Mouse (Mus musculus) neural tube, embryonic 15.5 days (tissue): ENCODE results near the gene Lmo1. TPM values are rescaled to one million over a fixed set of nuclear protein-coding genes. Genes with fewer than 3 reads are reported as not detected.
A peak's percentile ranks its signal among the peaks of the same experiment; 100 is the strongest.

Experiments used
- ATAC-seq: fragments of 200-750 bp; cut with Nextera tagmentation; 2 replicates; pipeline ENCODE4 v1.8.0; 2017; ENCODE audit warnings: mild to moderate bottlenecking, moderate TSS enrichment, moderate library complexity; ENCODE audit not compliant: low FRiP score
- H3K27ac ChIP-seq: fragments of 300-500 bp; sonication (generic); replicated peaks from 2 replicates; pipeline ENCODE4 v1.5.1; 2015; ENCODE audit warnings: mild to moderate bottlenecking, inconsistent platforms
- H3K27me3 ChIP-seq: fragments of 300-500 bp; sonication (generic); replicated peaks from 2 replicates; pipeline ENCODE4 v1.6.1; 2015; ENCODE audit warnings: inconsistent platforms
- H3K36me3 ChIP-seq: fragments of 300-500 bp; sonication (generic); 2 replicates; pipeline ENCODE4 v1.6.1; 2015; ENCODE audit warnings: inconsistent platforms
- H3K4me1 ChIP-seq: fragments of 300-500 bp; sonication (generic); 2 replicates; pipeline ENCODE4 v1.6.1; 2015; ENCODE audit warnings: inconsistent platforms
- H3K4me2 ChIP-seq: fragments of 300-500 bp; sonication (generic); 2 replicates; pipeline ENCODE4 v1.6.1; 2015; ENCODE audit warnings: inconsistent platforms, mild to moderate bottlenecking, moderate library complexity
- H3K4me3 ChIP-seq: fragments of 300-500 bp; sonication (generic); replicated peaks from 2 replicates; pipeline ENCODE4 v1.5.1; 2015; ENCODE audit warnings: mild to moderate bottlenecking, inconsistent platforms
- H3K9ac ChIP-seq: fragments of 300-500 bp; sonication (generic); replicated peaks from 2 replicates; pipeline ENCODE4 v1.6.1; 2015; ENCODE audit warnings: mild to moderate bottlenecking, inconsistent platforms
- H3K9me3 ChIP-seq: fragments of 300-500 bp; sonication (generic); replicated peaks from 2 replicates; pipeline ENCODE4 v1.6.1; 2016; ENCODE audit warnings: inconsistent platforms
- WGBS: fragments of 180-500 bp; shearing (Covaris S2); methylation state at CpG from one replicate; pipeline ENCODE4 v1.1.7; 2015; ENCODE audit warnings: mixed read lengths; 5-methylcytosine and 5-hydroxymethylcytosine counted together
- polyA plus RNA-seq: library from polyadenylated mRNA; unstranded; fragments of >200 nt; fragmentation: Nextera tagmentation; extraction: Ambion mirVana; gene quantifications from 2 replicates; pipeline ENCODE4 v1.2.1, GENCODE M21; 2015

Lmo1 gene
- polyA plus RNA-seq: 26.9 and 37.1 TPM in 2 replicates

DNA sequence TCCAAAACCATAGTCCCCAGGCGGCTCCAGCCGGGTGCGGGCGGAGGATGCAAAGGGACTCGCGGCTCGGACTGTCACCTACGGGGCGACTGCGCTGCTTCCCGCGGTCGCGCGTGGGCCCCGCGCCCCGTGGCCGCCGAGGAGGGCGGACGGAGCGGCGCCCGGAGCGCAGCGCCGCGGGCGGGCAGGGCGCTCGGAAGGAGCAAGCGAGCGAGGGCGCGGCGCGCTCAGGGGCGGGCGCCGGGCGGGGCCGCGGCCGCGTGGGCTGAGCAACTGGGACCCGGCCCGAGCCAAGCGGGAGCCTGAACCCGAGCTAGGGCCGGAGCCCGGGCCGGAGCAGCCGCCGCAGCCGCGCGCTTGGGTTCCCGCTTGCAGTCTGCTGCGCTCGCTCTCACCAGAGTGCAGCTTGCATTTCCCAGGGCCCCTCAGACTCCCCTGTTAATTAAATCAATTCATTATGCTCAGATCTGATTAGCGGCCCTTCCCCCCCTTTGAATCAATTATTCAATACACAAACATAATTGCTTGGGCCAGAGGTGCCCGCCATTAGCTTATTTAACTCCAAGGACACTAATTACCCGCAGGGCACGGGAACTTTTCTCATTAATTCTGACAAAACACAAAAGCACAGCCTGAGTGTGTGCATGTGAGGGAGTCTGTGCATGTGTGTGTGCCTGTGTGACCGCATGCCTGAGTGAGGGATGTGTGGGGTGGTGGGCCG is at the start of gene Lmo1:
Gene Lmo1 (minus strand): TSS at position 259 of the 721 bp plus-strand sequence.
- Histone ChIP-seq H3K36me3 (no peaks in the 10 kb centered on the region), H3K4me2 (peak within 1 kb of the TSS; percentile 99), H3K9ac (peak within 1 kb of the TSS; percentile 64), H3K27me3 (peaks cover 66% of the 10 kb centered on the region), H3K4me1 (peaks cover 29% of the 10 kb centered on the region), H3K27ac (0 out of 2 replicates have a peak within 1 kb of the TSS, but pooled peaks have one; percentile 48), H3K4me3 (peak within 1 kb of the TSS; percentile 61), H3K9me3 (no peaks in the 10 kb centered on the region)
- peak; percentile 53; the same call in 1 of the 2 replicates for ATAC-seq
- under 1% methylated on average over 46 of the region's 67 CpGs for WGBS

DNA sequence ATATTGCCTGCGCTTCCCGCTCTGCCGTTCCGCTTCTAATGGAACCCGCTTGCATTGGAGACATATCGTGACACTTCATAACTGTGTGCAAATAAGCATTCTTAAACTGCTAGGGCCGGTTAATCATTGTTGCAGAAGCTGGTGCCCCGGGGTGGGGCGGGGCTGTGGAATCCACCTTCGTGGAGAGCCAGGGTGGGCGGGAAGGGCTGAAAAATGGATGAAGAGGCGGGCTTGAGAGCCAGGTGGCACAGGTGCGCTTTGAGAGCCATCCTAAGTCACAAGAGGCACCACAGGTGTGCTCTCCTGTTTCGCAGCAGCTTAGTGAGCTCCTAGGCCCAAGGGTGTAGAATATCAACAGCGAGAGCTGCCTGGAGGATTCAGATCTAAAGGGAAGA is 46.7 kb upstream of the Lmo1 start:
- Histone ChIP-seq H3K9me3 (no peaks in the 10 kb centered on the region), H3K4me3 (no peak overlapping the region), H3K4me1 (peaks cover 30% of the 10 kb centered on the region), H3K9ac (no peak overlapping the region), H3K27ac (no peak overlapping the region; the same call in none of the 2 replicates), H3K27me3 (peaks cover 10% of the 10 kb centered on the region; the same call in 1 of the 2 replicates), H3K36me3 (no peaks in the 10 kb centered on the region), H3K4me2 (no peak overlapping the region)
- ATAC-seq: peak; percentile 3; the same call in 1 of the 2 replicates
- 60% methylated on average over 15 of the region's 15 CpGs for WGBS

GRCm38 (mm10) chr7:109220766-109221715 is 46.0 kb upstream of the Lmo1 start:
- Histone ChIP-seq H3K9ac (no peak overlapping the region), H3K27ac (peak overlapping the region; percentile 35), H3K4me1 (peaks cover 30% of the 10 kb centered on the region), H3K4me3 (no peak overlapping the region), H3K36me3 (no peaks in the 10 kb centered on the region), H3K27me3 (peaks cover 10% of the 10 kb centered on the region; the same call in 1 of the 2 replicates), H3K9me3 (no peaks in the 10 kb centered on the region), H3K4me2 (no peak overlapping the region)
- ATAC-seq: peak; percentile 88
- 54% methylated on average over 20 of the region's 20 CpGs for WGBS

DNA sequence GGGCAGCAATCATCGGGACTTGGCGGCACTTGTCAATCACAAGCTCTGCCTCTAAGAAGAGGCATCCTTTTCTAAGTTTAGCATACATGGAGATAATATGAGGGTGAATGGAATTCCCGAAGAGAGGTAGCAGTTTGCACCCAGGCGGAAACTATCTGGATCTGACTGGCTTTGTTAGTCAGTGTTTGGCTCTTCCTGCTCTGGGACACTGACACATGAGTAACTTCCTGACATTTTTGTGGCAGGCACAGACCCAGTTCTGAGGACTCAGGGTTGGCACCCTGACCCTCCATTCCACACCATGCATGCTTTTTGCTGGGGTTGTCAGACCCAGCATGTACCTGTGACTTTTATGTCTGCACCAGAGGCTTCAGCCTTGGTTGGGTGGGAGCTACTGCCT is 45.0 kb upstream of the Lmo1 start:
- H3K27me3 ChIP-seq: peaks cover 10% of the 10 kb centered on the region; the same call in 1 of the 2 replicates
- H3K4me1 ChIP-seq: peaks cover 30% of the 10 kb centered on the region
- no peak overlapping the region for H3K9ac ChIP-seq
- no peaks in the 10 kb centered on the region for H3K36me3 ChIP-seq
- H3K4me2 ChIP-seq: no peak overlapping the region
- 78% methylated on average over 4 of the region's 4 CpGs for WGBS
- H3K4me3 ChIP-seq: no peak overlapping the region
- H3K27ac ChIP-seq: no peak overlapping the region
- no peak for ATAC-seq
- no peaks in the 10 kb centered on the region for H3K9me3 ChIP-seq

DNA sequence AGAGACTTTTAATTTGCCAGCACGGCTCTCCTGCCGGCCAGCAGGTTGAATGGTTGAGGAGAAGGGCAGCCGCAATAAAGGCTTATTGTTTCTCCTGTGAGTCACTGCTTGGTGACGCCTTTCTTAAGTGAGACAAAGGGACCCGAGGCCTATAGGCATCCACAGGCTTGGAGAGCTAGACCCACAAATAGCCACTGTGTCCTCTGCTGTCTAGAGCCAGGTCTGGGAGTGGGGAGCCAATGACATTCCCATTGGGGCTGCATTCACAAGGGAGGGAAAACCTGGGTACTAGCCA is 43.9 kb upstream of the Lmo1 start:
- 18% methylated on average over 5 of the region's 5 CpGs for WGBS
- Histone ChIP-seq H3K4me3 (no peak overlapping the region), H3K4me2 (no peak overlapping the region), H3K9ac (no peak overlapping the region), H3K36me3 (no peaks in the 10 kb centered on the region), H3K27ac (no peak overlapping the region), H3K9me3 (no peaks in the 10 kb centered on the region), H3K4me1 (peaks cover 30% of the 10 kb centered on the region), H3K27me3 (peaks cover 7% of the 10 kb centered on the region; the same call in 1 of the 2 replicates)
- ATAC-seq: no peak

GRCm38 (mm10) chr7:109218130-109218976 is 43.3 kb upstream of the Lmo1 start:
- H3K9me3 ChIP-seq: no peaks in the 10 kb centered on the region
- ATAC-seq: no peak
- H3K36me3 ChIP-seq: no peaks in the 10 kb centered on the region
- H3K4me2 ChIP-seq: no peak overlapping the region
- WGBS: 90% methylated on average over 2 of the region's 2 CpGs
- H3K27ac ChIP-seq: no peak overlapping the region
- no peak overlapping the region for H3K9ac ChIP-seq
- no peak overlapping the region for H3K4me3 ChIP-seq
- H3K4me1 ChIP-seq: peaks cover 30% of the 10 kb centered on the region
- H3K27me3 ChIP-seq: peaks cover 7% of the 10 kb centered on the region; the same call in 1 of the 2 replicates

DNA sequence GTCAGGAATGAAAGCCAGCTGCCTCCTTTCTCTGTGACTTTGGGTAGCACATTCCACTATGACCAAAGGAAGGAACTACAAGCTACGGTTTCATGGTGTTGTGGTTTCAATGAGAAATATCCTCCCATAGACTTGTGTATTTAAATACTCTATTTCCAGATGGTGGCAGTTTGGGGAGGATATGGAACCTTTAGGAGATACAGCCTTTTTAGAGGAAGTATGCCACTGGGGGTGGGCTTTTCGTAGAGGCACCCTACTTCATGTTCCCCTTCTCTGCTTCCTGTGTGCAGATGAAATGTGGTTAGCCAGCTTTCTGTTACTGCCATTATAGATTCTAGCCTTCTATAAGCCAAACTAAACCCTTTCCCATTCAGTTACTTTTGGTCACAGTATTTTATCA is 34.8 kb upstream of the Lmo1 start:
- Histone ChIP-seq H3K36me3 (no peaks in the 10 kb centered on the region), H3K4me3 (no peak overlapping the region)
- no peak for ATAC-seq

GRCm38 (mm10) chr7:109207811-109208210 is 32.8 kb upstream of the Lmo1 start:
- whole genome bisulfite sequencing: 78% methylated on average over 4 of the region's 4 CpGs
- Histone ChIP-seq H3K4me1 (no peaks in the 10 kb centered on the region), H3K27me3 (peaks cover 12% of the 10 kb centered on the region), H3K9ac (no peak overlapping the region), H3K27ac (no peak overlapping the region), H3K4me3 (no peak overlapping the region), H3K36me3 (no peaks in the 10 kb centered on the region), H3K9me3 (no peaks in the 10 kb centered on the region), H3K4me2 (no peak overlapping the region)
- no peak for ATAC-seq

More for the DNA sequence above, 34.8 kb upstream of the Lmo1 start:
- no peak overlapping the region for H3K4me2 ChIP-seq
- H3K4me1 ChIP-seq: no peaks in the 10 kb centered on the region
- no peaks in the 10 kb centered on the region for H3K9me3 ChIP-seq
- WGBS: 88% methylated on average over 2 of the region's 2 CpGs
- H3K27me3 ChIP-seq: peaks cover 10% of the 10 kb centered on the region
- H3K27ac ChIP-seq: no peak overlapping the region
- no peak overlapping the region for H3K9ac ChIP-seq

GRCm38 (mm10) chr7:109206358-109206757 is 31.4 kb upstream of the Lmo1 start:
- WGBS: 81% methylated on average over 2 of the region's 2 CpGs
- Histone ChIP-seq H3K4me3 (no peak overlapping the region), H3K27me3 (peaks cover 15% of the 10 kb centered on the region), H3K9me3 (no peaks in the 10 kb centered on the region), H3K9ac (no peak overlapping the region), H3K27ac (no peak overlapping the region), H3K4me2 (no peak overlapping the region), H3K4me1 (no peaks in the 10 kb centered on the region), H3K36me3 (no peaks in the 10 kb centered on the region)
- ATAC-seq: no peak

- WGBS: 44% methylated on average over 3 of the region's 3 CpGs
Observed at GRCm38 (mm10) chr7:109203140-109203539, 28.1 kb upstream of the Lmo1 start.

GRCm38 (mm10) chr7:109200559-109200958 is 25.6 kb upstream of the Lmo1 start:
- no peak overlapping the region for H3K4me2 ChIP-seq

More at GRCm38 (mm10) chr7:109203140-109203539, 28.1 kb upstream of the Lmo1 start:
- Histone ChIP-seq H3K9ac (no peak overlapping the region), H3K27ac (no peak overlapping the region), H3K36me3 (no peaks in the 10 kb centered on the region), H3K4me2 (no peak overlapping the region), H3K4me3 (no peak overlapping the region), H3K27me3 (peaks cover 23% of the 10 kb centered on the region; the same call in 1 of the 2 replicates), H3K4me1 (no peaks in the 10 kb centered on the region), H3K9me3 (no peaks in the 10 kb centered on the region)
- ATAC-seq: no peak

More at GRCm38 (mm10) chr7:109200559-109200958, 25.6 kb upstream of the Lmo1 start:
- Histone ChIP-seq H3K27me3 (peaks cover 37% of the 10 kb centered on the region), H3K36me3 (no peaks in the 10 kb centered on the region), H3K4me1 (peaks cover 15% of the 10 kb centered on the region), H3K4me3 (no peak overlapping the region), H3K9me3 (no peaks in the 10 kb centered on the region), H3K9ac (no peak overlapping the region), H3K27ac (no peak overlapping the region)
- 84% methylated on average over 3 of the region's 3 CpGs for WGBS
- no peak for ATAC-seq
